In the genomic region with DNA sequence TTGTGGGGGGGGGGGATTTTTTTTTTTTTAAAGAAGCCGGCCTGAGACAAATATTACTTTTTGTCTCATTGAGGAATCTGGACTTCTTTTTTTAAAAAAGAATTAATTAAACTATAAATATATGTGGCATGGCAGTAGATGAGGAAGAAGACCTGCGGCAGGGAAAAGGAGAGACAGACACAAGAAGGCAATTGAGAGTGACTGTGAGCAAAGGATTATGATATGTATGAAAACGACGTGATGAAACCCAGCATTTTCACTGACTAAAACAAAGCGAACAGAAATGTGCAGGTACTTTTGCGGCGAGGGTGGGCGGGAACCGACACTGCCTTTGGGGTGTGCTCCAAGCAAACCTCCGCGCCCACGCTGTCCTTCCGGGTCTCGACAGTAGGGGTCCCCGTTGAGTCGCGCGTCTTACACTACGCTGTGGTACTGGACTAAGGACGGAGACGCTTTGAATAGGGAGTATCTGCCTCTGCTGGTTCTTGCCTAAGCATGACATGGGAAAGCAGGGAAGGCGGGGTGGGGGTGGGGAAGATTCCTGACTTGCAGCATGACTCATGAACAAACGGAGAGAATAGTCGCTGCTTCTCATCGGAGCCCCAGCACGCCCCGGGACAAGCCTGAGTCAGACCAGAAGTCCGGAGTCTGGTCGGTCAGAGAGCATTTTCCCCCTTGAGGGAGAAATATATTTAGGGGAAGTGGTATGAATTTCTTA, we compare ENCODE assay signal across 7 mouse cellular contexts. TPM values are rescaled to one million over a fixed set of nuclear protein-coding genes. Genes with fewer than 3 reads are reported as not detected.
A peak's percentile ranks its signal among the peaks of the same experiment; 100 is the strongest.
DNase-seq lines count a peak whose midpoint lies in the region; ATAC-seq lines count a peak whose summit lies in the region.

No protein-coding gene starts in this region.

- ATAC-seq in intestine, embryonic 16.5 days, result peak; percentile 98
- ATAC-seq in midbrain, embryonic 11.5 days (ENCODE audit: low FRiP score), result peak; percentile 99

- peak overlapping the region; percentile 39 for H3K4me3 ChIP-seq in intestine, embryonic 16.5 days (ENCODE audit: low read length)
- H3K4me3 ChIP-seq in midbrain, embryonic 11.5 days (ENCODE audit: low read depth, low read length), result no peak overlapping the region

- H3K4me2 ChIP-seq in intestine, embryonic 16.5 days (ENCODE audit: low read depth, low read length), result peak overlapping the region; percentile 68
- peak overlapping the region; percentile 45 for H3K4me2 ChIP-seq in midbrain, embryonic 11.5 days

- peaks cover 10% of the 10 kb centered on the region; the same call in 1 of the 2 replicates for H3K4me1 ChIP-seq in intestine, embryonic 16.5 days (ENCODE audit: control insufficient read depth, insufficient read depth, low read length)
- H3K4me1 ChIP-seq in midbrain, embryonic 11.5 days (ENCODE audit: control insufficient read depth, insufficient read depth, low read length), result no peaks in the 10 kb centered on the region

- no peaks in the 10 kb centered on the region for H3K36me3 ChIP-seq in intestine, embryonic 16.5 days (ENCODE audit: control insufficient read depth, insufficient read depth, low read length)
- no peaks in the 10 kb centered on the region for H3K36me3 ChIP-seq in midbrain, embryonic 11.5 days (ENCODE audit: control insufficient read depth, insufficient read depth, low read length)

- 0 out of 2 replicates have a peak, but pooled peaks cover 2% of the 10 kb centered on the region for H3K9me3 ChIP-seq in intestine, embryonic 16.5 days (ENCODE audit: control insufficient read depth, low read length)
- no peaks in the 10 kb centered on the region for H3K9me3 ChIP-seq in midbrain, embryonic 11.5 days (ENCODE audit: control insufficient read depth, low read length)

- H3K9ac ChIP-seq in intestine, embryonic 16.5 days (ENCODE audit: low read depth, low read length), result peak overlapping the region; percentile 39; the same call in 1 of the 2 replicates
- H3K9ac ChIP-seq in midbrain, embryonic 11.5 days (ENCODE audit: low read length), result peak overlapping the region; percentile 48; the same call in 1 of the 2 replicates

- WGBS in intestine, embryonic 16.5 days, result 3% methylated on average over 29 of the region's 29 CpGs
- WGBS in midbrain, embryonic 11.5 days, result 8% methylated on average over 29 of the region's 29 CpGs

- intact Hi-C loops in left cerebral cortex, postnatal 36 days (cut with DNase I), result loop anchor here (2.0 to 5.0 kb wide), 4 partner anchors 37 to 199 kb away; a partner anchor contains a TSS

- H3K27me3 ChIP-seq in intestine, embryonic 16.5 days (replicated peaks; ENCODE audit: control insufficient read depth, insufficient read depth, low read length), result no peaks in the 10 kb centered on the region
- H3K27me3 ChIP-seq in midbrain, embryonic 11.5 days (ENCODE audit: control insufficient read depth, insufficient read depth, low read length), result no peaks in the 10 kb centered on the region

- H3K27ac ChIP-seq in intestine, embryonic 16.5 days (ENCODE audit: low read length), result peak overlapping the region; percentile 33
- no peak overlapping the region for H3K27ac ChIP-seq in midbrain, embryonic 11.5 days (ENCODE audit: low read depth, low read length)

- DNase-seq in adrenal gland, adult 18-20 months (ENCODE audit: low spot score in 2 of 2), result peak; percentile 94 to 95
- DNase-seq in embryo, embryonic 11.5 days (ENCODE audit: low read depth, low spot score), result peak; percentile 90
- DNase-seq in gastrocnemius, postnatal 4 days (ENCODE audit: low spot score in 2 of 2), result peak; percentile 80 to 87
- DNase-seq in left cerebral cortex, postnatal 36 days (ENCODE audit: low spot score in 2 of 2), result peak; percentile 90 to 93
- peak; percentile 100 for DNase-seq in midbrain, embryonic 11.5 days (ENCODE audit: low spot score, missing footprints)
- peak; percentile 97 for DNase-seq in skeletal muscle tissue, adult 2 months (ENCODE audit: low read depth, low spot score)

RNA-seq across cellular contexts. Expression of a gene that starts 50.6 kb away (rescaled TPM):
- total RNA-seq in adrenal gland, adult 18-20 months (2021), result 10 to 100 TPM; 13.5 to 13.9 TPM
- 10 to 100 TPM; 11.0 to 12.8 TPM for total RNA-seq in gastrocnemius, postnatal 4 days (2021)
- polyA plus RNA-seq in intestine, embryonic 16.5 days (2015; fragmentation: Nextera tagmentation; extraction: Ambion mirVana), result 9.1 and 10.5 TPM in 2 replicates
- total RNA-seq in left cerebral cortex, postnatal 36 days (2021), result 10 to 100 TPM; 20.3 to 23.9 TPM
- 13.7 TPM in 2 replicates for polyA plus RNA-seq in midbrain, embryonic 11.5 days (2014; fragmentation: Nextera tagmentation; extraction: Ambion mirVana)
